Mouse (Mus musculus) heart, adult 18-20 months (tissue): ENCODE data around the gene Foxf2. TPM values are rescaled to one million over a fixed set of nuclear protein-coding genes. Genes with fewer than 3 reads are reported as not detected.
A peak's percentile ranks its signal among the peaks of the same experiment; 100 is the strongest.

Experiments used
- DNase-seq, 2 experiments: peaks; one replicate each; pipeline ENCODE4 v3.0.0; 2021 to 2022; ENCODE audit warnings: mixed read lengths in 1 of 2
- long read RNA-seq, 2 experiments: library from polyadenylated mRNA; stranded (forward); transcript quantifications; one replicate each; pipeline ENCODE4 v2.0.0; 2021
- total RNA-seq, 2 experiments: library from RNA; stranded (reverse); gene quantifications; 2 replicates each; pipeline ENCODE4 v1.2.3; 2021

Gene Foxf2
- total RNA-seq: not detected
- long read RNA-seq, experiment 1: 0 reads
- long read RNA-seq, experiment 2: 0 reads

DNA sequence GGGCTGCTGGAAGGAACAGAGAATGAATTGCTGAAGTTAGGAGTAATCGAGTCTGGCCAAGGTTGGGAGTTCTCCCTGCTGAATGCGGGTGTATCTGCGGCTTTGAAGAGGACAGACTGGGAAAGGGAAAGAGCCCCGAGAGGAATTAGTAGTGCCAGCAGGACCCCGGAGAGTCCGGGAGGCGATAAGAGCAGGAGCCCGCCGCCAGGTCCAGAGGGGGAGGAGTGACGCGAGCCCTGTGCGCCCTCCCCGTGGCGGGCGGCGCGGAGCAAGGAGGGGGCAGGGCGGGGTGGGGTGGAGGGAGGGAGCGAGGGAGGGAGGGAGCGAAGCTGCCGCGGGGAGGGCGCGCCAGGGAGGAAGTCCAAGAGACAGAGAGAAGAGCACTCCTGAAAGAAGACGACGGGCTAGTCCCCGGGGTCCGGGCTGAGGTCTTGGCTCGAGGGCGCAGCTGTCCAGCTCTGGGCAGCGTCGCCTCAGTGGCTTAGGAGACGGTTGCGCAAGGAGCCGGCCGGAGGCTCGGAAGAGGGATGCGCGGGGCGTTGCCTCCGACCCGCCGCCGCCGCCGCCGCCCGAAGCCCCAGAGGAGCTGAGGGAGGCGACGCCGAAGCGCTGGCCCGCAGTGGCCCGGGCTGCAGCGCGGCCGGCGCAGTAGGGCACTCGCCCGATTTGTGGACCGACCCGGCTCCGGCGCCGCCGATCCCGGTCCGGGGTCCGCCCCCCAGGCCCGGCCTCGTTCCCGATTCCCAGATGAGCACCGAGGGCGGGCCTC is at the start of gene Foxf2:
Gene Foxf2 (plus strand): TSS at position 484 of the 769 bp plus-strand sequence.
- DNase-seq: peak; percentile 43 to 56

DNA sequence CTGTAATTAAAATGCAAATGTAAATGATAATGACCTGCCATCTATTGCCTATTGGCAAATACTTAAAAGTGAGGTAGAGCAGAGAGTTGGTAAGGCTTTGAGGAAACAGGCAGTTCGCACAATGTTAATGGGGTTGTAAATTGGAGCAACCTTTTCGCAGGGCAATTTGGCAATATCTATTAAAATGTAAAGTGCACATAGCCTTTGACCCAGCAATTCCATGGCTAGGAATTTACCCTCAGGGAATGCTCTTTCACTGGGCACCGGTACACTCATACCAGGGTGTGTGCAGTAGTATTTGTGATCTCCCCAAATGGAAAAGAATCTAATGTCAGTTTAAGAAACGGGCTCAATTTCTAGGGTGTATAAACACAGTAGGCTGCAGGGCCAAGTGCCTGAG is 48.9 kb upstream of the Foxf2 start:
- no peak for DNase-seq

- no peak for DNase-seq
These were observed 48.0 kb upstream of the Foxf2 start for GRCm38 (mm10) chr13:31577576-31577975.

DNA sequence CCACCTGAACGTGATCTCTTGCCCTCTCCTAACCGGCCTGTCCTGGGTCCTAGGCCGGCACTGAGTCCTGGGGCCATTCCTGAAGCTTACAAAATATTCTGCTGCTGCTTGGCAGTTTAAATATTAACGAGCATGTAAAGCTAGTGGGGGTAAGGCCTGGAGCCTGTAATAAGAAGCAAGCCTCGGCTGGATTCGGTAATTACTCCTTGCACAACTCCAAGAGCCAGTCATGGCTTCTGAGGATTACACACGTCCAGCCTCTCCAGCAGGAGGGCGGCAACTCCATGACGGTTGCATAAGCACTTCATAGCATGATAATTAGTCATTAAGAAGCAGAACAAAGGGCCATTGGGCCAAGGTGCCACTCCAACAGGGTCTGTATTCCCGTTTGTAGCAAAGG is 47.2 kb upstream of the Foxf2 start:
- DNase-seq: no peak

GRCm38 (mm10) chr13:31579866-31580265 is 45.8 kb upstream of the Foxf2 start:
- DNase-seq: no peak

GRCm38 (mm10) chr13:31587341-31587740 is 38.3 kb upstream of the Foxf2 start:
- no peak for DNase-seq

- no peak for DNase-seq
These were observed 26.0 kb upstream of the Foxf2 start for GRCm38 (mm10) chr13:31599576-31599975.

GRCm38 (mm10) chr13:31603964-31604363 is 21.7 kb upstream of the Foxf2 start:
- DNase-seq: no peak

DNA sequence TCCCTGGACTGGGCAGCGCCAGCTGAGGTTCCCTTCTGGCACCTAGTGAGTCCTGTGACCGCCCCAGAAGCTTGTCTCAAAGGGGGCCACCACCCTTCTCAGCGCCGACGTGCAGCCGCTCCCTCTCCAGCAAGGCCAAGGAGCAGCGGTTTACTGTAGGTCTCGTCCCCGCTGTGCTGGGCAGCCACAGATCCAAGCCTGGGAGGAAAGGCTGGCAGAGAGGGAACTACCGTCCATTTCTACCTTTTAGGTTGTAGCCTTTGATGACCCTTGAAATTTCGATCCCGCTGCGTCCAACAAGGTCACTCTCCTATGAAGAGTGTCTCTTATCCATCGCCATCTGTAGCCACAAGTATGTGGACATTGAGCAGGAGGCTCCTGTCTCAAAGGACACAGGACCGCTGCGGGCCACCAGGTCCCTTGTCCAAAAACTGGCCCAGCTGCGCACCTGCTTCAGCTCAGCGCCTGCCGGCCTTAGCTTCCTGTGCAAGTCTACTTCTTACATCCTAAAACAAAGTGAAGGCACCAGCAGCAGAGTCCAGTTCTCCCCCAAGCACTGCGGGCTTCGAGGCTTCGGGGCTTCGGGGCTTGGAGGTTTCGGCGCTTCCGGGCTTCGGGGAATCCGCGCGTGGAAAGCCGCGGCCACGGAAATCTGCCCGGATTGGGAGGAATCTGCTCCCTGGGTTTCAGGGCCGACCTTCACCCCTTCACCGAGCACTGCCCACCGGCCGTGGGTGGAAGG is 10.7 kb upstream of the Foxf2 start:
- no peak for DNase-seq

DNA sequence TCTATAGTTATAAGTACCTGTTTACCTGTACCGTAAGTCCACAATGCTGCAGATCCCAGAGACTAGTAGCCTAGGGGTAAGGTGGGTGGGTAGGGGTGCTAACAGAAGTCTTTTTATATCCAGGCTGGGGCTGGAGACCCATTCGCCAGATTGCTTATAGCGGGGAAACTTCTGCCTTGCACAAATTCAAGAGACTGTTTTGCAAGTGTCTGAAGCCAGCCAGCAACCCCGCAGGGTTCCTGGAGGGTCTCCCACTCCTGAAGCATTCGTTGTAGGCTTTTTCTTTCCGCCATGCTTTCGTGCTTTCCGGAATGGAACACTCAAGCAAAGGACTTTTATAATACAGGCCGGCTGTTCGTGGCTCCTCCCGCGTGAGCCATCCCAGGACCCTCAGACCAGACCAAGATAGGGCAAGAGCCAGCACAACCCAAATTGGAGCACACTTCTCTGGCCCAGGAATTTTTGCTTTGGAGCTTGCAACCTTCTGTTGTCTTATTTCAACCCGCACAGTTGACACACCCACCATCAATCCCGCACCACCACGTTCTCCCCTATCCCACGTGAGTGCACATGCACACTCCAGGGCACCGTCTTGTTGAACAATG is 10.0 kb upstream of the Foxf2 start:
- no peak for DNase-seq

DNA sequence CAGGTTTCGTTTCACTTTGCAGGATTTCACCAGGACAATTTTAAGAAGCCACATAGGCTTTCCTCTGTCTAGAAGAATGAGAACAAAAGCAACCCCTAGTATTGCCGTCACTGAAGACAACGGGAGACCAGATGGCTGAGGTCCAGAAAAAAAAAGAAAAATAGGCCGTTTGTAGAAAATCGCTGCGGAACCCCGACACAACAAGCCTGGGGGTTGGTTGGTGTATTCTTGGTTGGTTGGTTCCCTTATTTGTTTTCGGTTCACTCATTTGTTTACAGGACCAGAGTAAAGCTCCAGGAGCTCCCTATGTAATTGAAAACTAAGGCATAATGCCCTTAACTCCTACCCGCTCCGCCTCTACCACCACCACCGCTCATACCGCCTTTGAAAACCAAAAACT is 7.6 kb upstream of the Foxf2 start:
- DNase-seq: no peak

DNA sequence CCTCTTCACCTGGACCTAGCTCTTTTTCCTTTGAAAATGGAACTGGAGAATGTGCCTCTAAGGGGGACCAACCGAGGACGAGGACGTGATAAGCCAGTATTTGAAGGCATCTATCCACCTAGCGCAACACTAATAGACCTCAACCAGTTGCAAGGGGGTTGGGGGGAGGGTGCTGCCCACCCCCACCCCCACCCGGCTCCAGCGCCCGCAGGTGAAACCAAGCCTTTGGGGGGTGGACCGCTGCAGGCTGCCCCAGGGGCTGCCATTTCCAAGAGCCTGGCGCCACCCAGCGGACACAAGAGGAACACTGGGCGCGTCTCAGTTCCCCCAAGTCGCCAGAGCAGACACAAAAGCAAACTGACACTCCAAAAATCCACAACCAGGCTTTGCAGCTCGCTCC is 7.2 kb upstream of the Foxf2 start:
- peak; percentile 54 to 77 for DNase-seq

- no peak for DNase-seq
These were observed 6.5 kb upstream of the Foxf2 start for GRCm38 (mm10) chr13:31618919-31619655.

- DNase-seq: no peak
These were observed 5.7 kb upstream of the Foxf2 start for GRCm38 (mm10) chr13:31619826-31620498.

GRCm38 (mm10) chr13:31620499-31620847 is 5.1 kb upstream of the Foxf2 start:
- no peak for DNase-seq

GRCm38 (mm10) chr13:31620937-31621336 is 4.7 kb upstream of the Foxf2 start:
- DNase-seq: no peak

- no peak for DNase-seq
These were observed 3.9 kb upstream of the Foxf2 start for GRCm38 (mm10) chr13:31621741-31622140.

- no peak for DNase-seq
These were observed 3.2 kb upstream of the Foxf2 start for GRCm38 (mm10) chr13:31622371-31622770.

DNA sequence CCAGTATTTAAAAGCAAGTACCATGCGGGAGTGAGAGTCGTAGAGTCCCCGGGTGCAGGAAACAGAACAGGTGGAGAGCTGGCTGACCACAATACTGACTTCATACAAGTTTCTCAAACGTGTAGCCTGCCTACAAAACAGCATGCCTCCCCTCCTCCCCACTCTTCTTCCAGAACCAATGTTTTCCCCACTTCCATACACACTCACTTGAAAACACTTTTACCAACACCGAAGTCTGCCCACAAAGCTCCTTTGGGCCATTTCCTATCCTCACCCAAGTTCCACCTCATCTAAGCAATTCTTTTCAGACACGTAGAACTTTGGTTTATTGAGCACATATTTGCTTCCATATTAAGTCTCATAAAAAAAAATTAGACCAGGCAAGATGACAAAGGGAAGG is 2.3 kb upstream of the Foxf2 start:
- DNase-seq: no peak

DNA sequence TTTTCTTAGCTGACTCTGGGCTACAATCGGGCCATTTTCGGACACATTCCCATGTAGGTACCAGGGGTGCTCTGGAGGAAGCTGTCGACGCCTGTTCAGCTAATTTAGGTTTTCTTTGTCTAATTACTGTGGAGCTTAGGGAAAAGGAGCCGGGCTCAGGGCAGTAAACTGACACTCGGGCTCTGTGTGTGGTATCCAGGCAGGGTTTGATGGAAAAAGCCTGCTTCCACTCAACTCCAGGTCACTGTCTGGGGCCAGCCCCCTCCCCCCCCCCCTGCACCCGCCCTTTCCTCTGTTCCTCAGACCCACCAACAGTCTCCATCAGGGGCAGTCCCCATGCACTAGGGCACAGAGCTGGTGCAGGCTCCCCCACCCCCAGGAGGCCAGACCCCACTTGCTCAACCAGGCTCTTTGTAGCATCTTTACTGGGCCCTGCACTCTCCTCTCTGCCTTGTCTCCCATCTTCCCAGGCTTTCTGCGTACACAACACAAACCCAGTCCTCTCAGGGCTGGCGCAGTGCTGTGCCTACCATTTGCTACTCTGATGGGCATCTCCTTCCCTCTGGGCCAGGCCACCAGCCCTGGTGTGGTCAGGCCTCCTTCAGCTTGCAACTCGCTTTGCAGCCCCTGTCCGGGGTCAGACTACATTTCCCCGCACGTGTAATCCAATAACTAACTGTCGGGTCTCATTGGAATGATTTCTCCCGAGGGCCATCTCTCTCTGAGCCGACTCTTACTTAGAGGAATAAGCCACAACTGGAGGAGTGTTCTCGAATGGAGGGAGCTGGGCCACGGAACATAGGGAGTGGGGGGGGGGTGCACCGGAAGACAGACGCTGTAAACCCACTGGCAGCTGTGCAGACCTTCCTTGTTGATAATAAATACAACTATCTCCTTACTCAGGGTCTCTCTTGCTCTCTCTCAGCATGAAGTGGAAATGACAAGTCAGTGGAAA is 1.4 kb upstream of the Foxf2 start:
- DNase-seq: no peak

- DNase-seq: no peak
These were observed 667 bp upstream of the Foxf2 start for GRCm38 (mm10) chr13:31624966-31625332.
